Mouse (Mus musculus) cerebellum, adult 2 months (tissue): Measurements from ENCODE around the gene Cmss1. TPM values are rescaled to one million over a fixed set of nuclear protein-coding genes. Genes with fewer than 3 reads are reported as not detected.
A peak's percentile ranks its signal among the peaks of the same experiment; 100 is the strongest.

Source experiments
- DNase-seq, 2 experiments: peaks; one replicate each; pipeline ENCODE4 v3.0.0; 2021
- H3K27ac ChIP-seq: fragments of 200-500 bp; 2 replicates; pipeline ENCODE4 v1.5.1; 2012; ENCODE audit warnings: low read length, control low read depth, inconsistent platforms; ENCODE audit not compliant: insufficient read depth
- H3K27me3 ChIP-seq: fragments of 200-500 bp; 2 replicates; pipeline ENCODE4 v1.6.1; 2012; ENCODE audit warnings: inconsistent platforms, mild to moderate bottlenecking, low read length, moderate library complexity; ENCODE audit not compliant: control insufficient read depth, insufficient read depth
- H3K4me1 ChIP-seq: fragments of 200-500 bp; 2 replicates; pipeline ENCODE4 v1.6.1; 2011; ENCODE audit warnings: low read length; ENCODE audit not compliant: control insufficient read depth, insufficient read depth
- H3K4me3 ChIP-seq: fragments of 200-500 bp; replicated peaks from 2 replicates; pipeline ENCODE3; 2011; ENCODE audit warnings: mild to moderate bottlenecking, low read depth, low read length, control low read depth; ENCODE audit not compliant: insufficient read depth
- CTCF ChIP-seq: fragments of 200-500 bp; IDR thresholded peaks from 2 replicates; pipeline ENCODE4 v1.5.1; 2011; ENCODE audit warnings: low read depth, mild to moderate bottlenecking, control low read depth, low read length, moderate library complexity, borderline replicate concordance; ENCODE audit not compliant: insufficient read depth
- POLR2A ChIP-seq: fragments of 200-500 bp; IDR thresholded peaks from 2 replicates; pipeline ENCODE4 v1.6.1; 2011; ENCODE audit warnings: low read length, control low read depth, borderline replicate concordance; ENCODE audit not compliant: insufficient read depth
- WGBS: fragments of 180-500 bp; shearing (Covaris S2); methylation state at CpG from one replicate; pipeline ENCODE4 v1.1.7; 2018; 5-methylcytosine and 5-hydroxymethylcytosine counted together
- polyA plus RNA-seq: library from polyadenylated mRNA; depleted of rRNA; stranded (reverse); fragments of >200 nt; gene quantifications from 2 replicates; pipeline ENCODE4 v1.2.3, GENCODE M21; 2012

Gene Cmss1
- polyA plus RNA-seq, 1 experiment = 9.3 TPM

DNA sequence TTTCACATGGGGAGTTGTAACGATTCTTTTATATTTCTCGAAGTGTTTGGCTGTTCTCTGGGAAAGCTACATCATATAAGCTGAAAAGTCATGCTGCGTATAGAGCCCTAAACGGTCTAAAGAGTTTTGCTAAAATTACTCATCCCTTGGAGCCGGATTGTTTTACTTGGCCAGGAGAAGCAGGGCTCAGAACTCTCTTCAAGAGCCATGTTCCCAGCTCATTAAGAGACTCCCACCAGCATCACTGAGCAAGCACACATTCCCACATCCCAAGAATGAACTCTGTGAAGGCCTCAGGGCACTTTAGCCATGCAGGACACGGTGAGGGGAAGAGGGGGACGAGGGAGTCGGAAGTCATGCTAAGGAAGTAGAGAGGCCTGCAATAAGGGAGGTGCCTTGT is 277.6 kb downstream of the Cmss1 start:
- 90% methylated on average over 8 of the region's 8 CpGs for WGBS
- DNase-seq = no peak
- H3K4me3 ChIP-seq = no peak overlapping the region
- TF ChIP-seq POLR2A (no peak), CTCF (no peak)
- no peaks in the 10 kb centered on the region for H3K4me1 ChIP-seq
- H3K27me3 ChIP-seq = no peaks in the 10 kb centered on the region
- no peak overlapping the region for H3K27ac ChIP-seq

DNA sequence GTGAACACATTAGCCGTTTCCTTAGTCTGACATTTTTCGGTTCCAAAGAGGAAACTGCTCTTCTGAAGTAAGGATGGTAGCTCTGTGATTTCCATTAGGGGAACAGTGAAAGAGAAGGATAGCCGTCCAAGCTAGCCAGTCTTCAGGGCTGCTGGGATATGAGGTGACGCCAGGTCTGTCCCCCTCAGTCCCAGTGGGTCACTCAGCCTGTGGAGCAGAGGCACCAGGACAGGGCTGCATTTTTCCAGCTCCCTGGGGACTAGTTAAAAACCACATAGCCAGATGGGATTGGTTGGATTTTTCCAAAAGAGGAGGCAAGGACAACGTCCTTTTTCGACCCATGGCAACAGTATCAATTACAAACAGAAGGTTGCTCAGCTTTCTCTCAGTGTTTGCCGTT is 279.7 kb downstream of the Cmss1 start:
- H3K4me1 ChIP-seq = no peaks in the 10 kb centered on the region
- DNase-seq = no peak
- no peak overlapping the region for H3K4me3 ChIP-seq
- WGBS = 64% methylated on average over 7 of the region's 7 CpGs
- no peaks in the 10 kb centered on the region for H3K27me3 ChIP-seq
- H3K27ac ChIP-seq = no peak overlapping the region
- TF ChIP-seq POLR2A (no peak), CTCF (no peak)

DNA sequence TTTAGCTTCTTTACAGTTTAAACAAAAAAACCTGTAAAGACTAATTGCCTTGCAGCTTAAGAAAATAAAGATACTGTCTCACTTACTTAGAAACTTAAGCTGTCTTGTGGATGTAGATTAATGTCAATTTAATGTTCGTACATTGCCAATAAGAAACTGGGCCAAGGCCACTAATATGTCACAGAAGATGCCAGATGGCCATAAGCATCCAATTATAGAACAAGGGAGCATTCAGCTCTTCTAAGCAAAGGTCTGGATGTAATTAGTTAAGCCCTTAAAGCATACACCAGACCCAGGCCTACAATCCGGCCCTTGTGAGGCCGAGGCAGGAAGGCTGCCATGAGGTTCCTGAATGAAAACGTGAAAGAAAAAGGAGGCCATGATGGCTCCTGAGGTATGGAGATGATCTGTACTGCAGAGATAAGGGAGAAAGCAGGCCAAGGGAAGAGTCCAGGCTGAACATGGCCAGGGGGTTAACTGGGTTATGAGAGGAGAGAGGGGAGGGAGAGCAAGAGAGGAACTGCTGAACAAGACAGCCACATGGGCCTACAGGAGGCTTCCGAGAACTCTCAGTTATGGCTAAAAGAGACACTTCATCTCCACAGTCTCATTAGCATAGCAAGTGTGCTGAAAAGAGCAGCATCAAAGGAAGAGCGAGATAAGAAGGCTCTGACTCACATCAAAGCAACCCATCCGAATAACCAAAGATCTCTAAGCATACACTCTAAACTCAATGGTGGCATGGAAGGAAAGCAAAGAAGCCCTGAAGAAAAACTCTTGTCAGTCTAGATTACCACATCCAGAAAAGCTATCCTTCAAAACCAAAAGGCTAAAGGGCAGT is 287.2 kb downstream of the Cmss1 start:
- 57% methylated on average over 7 of the region's 7 CpGs for WGBS
- TF ChIP-seq POLR2A (no peak), CTCF (no peak)
- peak in 1 of 2 experiments; percentile 5 for DNase-seq
- no peak overlapping the region for H3K27ac ChIP-seq
- H3K4me1 ChIP-seq = no peaks in the 10 kb centered on the region
- no peak overlapping the region for H3K4me3 ChIP-seq
- H3K27me3 ChIP-seq = no peaks in the 10 kb centered on the region

DNA sequence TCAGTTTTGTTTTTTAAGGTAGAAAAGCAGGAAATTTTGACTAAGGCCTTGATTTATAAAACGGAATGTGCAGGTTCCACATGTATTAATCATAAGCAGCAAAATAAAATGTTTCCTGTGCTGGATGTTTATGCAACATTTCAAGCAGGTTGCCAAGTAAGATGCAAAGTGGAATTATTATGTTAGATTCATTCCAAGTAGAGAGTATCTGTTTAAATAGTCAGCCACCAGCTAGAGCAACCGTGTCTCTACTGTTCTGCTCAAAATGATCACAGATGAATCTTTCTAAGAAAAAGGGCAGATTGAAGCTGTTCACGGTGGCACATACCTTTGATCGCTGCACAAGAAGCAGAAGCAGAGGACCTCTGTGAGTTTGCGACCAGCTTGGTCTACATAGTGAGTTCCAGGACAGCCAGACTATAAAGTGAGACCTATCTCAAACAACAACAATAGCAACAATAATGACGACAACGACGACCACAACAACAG is 288.0 kb downstream of the Cmss1 start:
- 88% methylated on average over 8 of the region's 8 CpGs for WGBS
- no peak overlapping the region for H3K27ac ChIP-seq

DNA sequence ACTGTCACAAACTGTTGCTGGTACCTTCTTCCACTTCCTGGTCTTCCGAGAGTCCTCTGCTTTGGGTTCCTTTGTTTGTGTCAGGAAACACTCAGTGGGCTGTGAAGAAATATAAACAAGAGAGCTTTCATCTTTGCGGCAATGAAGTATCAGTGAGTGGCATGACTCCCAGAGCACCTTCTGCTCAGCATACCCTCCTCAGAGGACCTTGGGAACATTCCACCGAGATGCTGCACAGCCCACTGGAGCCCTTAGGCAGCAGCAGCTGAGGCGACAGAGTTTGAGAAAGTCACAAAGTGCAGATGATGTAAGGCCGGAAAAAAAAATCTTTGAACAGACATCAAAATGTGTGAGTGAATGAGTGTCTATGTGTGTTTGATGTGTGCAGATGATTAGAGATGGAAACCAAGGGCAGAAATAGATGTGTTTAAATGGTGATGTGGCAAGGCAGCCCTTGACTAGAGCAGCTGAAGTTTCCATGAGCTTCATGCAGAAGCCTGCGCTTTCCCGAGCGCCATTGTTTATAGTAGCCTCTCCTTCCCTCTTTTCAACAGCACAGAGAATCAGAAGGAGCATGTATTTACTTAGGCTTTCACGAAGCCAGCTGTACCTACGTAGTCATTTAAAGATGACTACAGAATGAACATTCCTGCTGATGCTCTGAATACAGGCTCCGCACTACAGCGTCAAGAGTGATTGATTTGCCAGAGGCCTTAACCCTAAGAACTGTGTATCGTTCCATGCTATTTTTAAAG is 288.6 kb downstream of the Cmss1 start:
- WGBS = 78% methylated on average over 13 of the region's 13 CpGs
- TF ChIP-seq POLR2A (no peak), CTCF (no peak)

More for the DNA sequence above, 288.0 kb downstream of the Cmss1 start:
- Histone ChIP-seq H3K4me3 (no peak overlapping the region), H3K4me1 (no peaks in the 10 kb centered on the region), H3K27me3 (no peaks in the 10 kb centered on the region)
- DNase-seq = no peak
- TF ChIP-seq POLR2A = no peak

DNA sequence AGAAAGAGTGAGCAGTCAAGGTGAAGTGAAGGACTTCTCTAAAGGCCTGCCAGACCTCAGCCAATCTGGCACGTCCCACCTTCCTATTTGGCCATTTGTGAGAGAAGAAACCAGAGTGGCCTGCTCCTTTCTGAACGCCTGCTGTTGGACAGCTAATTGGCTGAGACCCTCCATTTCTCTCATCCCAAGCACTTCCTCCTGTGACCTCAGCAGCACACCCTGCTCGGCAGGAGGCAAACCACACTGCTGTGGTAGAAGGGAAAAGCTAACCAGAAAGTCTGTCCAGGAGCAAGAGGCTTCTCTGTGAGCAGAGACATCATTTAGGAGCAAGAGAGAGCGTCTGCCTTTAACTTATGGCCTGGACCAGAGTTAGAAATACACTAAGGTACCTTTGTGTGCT is 289.5 kb downstream of the Cmss1 start:
- Histone ChIP-seq H3K4me3 (no peak overlapping the region), H3K27me3 (no peaks in the 10 kb centered on the region), H3K4me1 (no peaks in the 10 kb centered on the region), H3K27ac (no peak overlapping the region)
- WGBS = 63% methylated on average over 4 of the region's 4 CpGs
- DNase-seq = no peak
- TF ChIP-seq POLR2A = no peak
- no peak for TF ChIP-seq CTCF

More for the DNA sequence above, 288.6 kb downstream of the Cmss1 start:
- DNase-seq = no peak
- Histone ChIP-seq H3K4me1 (no peaks in the 10 kb centered on the region), H3K27me3 (no peaks in the 10 kb centered on the region), H3K4me3 (no peak overlapping the region), H3K27ac (no peak overlapping the region)

DNA sequence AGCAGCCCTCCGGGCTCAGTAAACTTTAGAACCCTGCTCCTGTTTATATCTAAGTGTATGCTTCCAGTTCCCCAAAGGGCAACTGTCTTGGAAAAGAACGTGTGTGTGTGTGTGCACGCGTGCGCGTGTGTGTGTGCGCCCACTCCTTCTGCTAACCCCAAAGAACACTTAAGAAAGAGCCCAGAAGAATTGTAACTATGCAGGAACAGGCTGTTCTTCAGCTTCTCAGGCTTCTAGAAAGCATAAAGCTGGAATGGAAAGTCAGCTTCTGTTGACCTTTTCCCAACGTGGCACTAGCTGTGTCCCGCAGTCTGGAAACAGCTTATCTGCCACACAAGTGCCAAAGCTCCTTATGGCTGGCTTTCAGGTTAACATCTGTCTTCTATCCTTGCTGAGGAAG is 291.6 kb downstream of the Cmss1 start:
- TF ChIP-seq POLR2A = no peak
- no peak for TF ChIP-seq CTCF
- Histone ChIP-seq H3K4me1 (no peaks in the 10 kb centered on the region), H3K27ac (no peak overlapping the region), H3K27me3 (no peaks in the 10 kb centered on the region), H3K4me3 (no peak overlapping the region)
- 80% methylated on average over 9 of the region's 9 CpGs for WGBS
- no peak for DNase-seq
